Mouse (Mus musculus) hindbrain, embryonic 16.5 days (tissue): ENCODE results near the gene Wfdc21. TPM values are rescaled to one million over a fixed set of nuclear protein-coding genes. Genes with fewer than 3 reads are reported as not detected.

ENCODE experiments used
- ATAC-seq: fragments of 200-750 bp; cut with Nextera tagmentation; 2 replicates; pipeline ENCODE4 v1.8.0; 2017; ENCODE audit warnings: moderate TSS enrichment, moderate library complexity
- H3K27ac ChIP-seq: fragments of 300-500 bp; sonication (generic); 2 replicates; pipeline ENCODE4 v1.5.1; 2014; ENCODE audit warnings: low read depth, mild to moderate bottlenecking, control low read depth, low read length, moderate library complexity
- H3K27me3 ChIP-seq: fragments of 300-500 bp; sonication (generic); replicated peaks from 2 replicates; pipeline ENCODE4 v1.6.1; 2014; ENCODE audit warnings: low read length; ENCODE audit not compliant: control insufficient read depth, insufficient read depth
- H3K36me3 ChIP-seq: fragments of 300-500 bp; sonication (generic); 2 replicates; pipeline ENCODE4 v1.6.1; 2014; ENCODE audit warnings: mild to moderate bottlenecking, low read length, moderate library complexity, mixed read lengths; ENCODE audit not compliant: control insufficient read depth, insufficient read depth
- H3K4me1 ChIP-seq: fragments of 300-500 bp; sonication (generic); 2 replicates; pipeline ENCODE4 v1.6.1; 2014; ENCODE audit warnings: low read depth, low read length; ENCODE audit not compliant: control insufficient read depth, insufficient read depth
- H3K4me2 ChIP-seq: fragments of 300-500 bp; sonication (generic); 2 replicates; pipeline ENCODE4 v1.6.1; 2014; ENCODE audit warnings: mild to moderate bottlenecking, low read length, control low read depth, moderate library complexity
- H3K4me3 ChIP-seq: fragments of 300-500 bp; sonication (generic); 2 replicates; pipeline ENCODE4 v1.5.1; 2014; ENCODE audit warnings: mild to moderate bottlenecking, low read length, control low read depth, moderate library complexity
- H3K9ac ChIP-seq: fragments of 300-500 bp; sonication (generic); 2 replicates; pipeline ENCODE4 v1.6.1; 2014; ENCODE audit warnings: low read depth, mild to moderate bottlenecking, control low read depth, low read length, moderate library complexity
- H3K9me3 ChIP-seq: fragments of 300-500 bp; sonication (generic); 2 replicates; pipeline ENCODE4 v1.6.1; 2014; ENCODE audit warnings: mild to moderate bottlenecking, low read length, moderate library complexity; ENCODE audit not compliant: control insufficient read depth
- WGBS: fragments of 180-500 bp; shearing (Covaris S2); extraction: QIAGEN DNeasy Blood & Tissue Kit; methylation state at CpG from one replicate; pipeline ENCODE4 v1.1.7; 2014; 5-methylcytosine and 5-hydroxymethylcytosine counted together
- polyA plus RNA-seq: library from polyadenylated mRNA; unstranded; fragments of >200 nt; fragmentation: Nextera tagmentation; extraction: Ambion mirVana; gene quantifications from 2 replicates; pipeline ENCODE4 v1.2.1, GENCODE M21; 2015

Gene Wfdc21
- polyA plus RNA-seq, 1 experiment from 2014 or later, result not detected

DNA sequence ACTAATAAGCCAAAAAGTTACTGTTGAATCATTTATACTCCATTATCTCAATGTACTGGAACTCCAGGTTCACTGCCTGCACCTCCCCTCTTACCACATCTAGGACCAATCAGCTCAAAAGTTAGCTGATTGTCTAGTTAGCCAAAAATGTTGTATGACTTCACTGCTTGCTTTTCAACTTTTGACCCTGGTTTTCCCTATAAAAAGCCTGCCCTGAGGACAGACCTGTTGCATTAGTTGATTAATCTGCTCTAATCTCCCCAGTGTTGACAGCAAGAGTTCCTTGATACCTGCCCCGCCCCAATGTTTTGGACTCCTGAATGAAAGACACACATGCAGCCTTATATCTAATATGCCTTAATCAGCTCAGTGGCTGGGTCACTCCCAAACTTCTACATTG is 15.6 kb upstream of the Wfdc21 start:
- H3K27ac ChIP-seq, result no peak overlapping the region
- no peak overlapping the region for H3K4me3 ChIP-seq
- no peaks in the 10 kb centered on the region for H3K36me3 ChIP-seq
- H3K9ac ChIP-seq, result no peak overlapping the region
- 0 out of 2 replicates have a peak, but pooled peaks cover 2% of the 10 kb centered on the region for H3K9me3 ChIP-seq
- ATAC-seq, result no peak
- no peaks in the 10 kb centered on the region for H3K4me1 ChIP-seq
- WGBS, result 89% methylated on average over 1 of the region's 1 CpGs
- no peaks in the 10 kb centered on the region for H3K27me3 ChIP-seq
- H3K4me2 ChIP-seq, result no peak overlapping the region

- Histone ChIP-seq H3K4me2 (no peak overlapping the region), H3K27me3 (no peaks in the 10 kb centered on the region), H3K27ac (no peak overlapping the region), H3K9ac (no peak overlapping the region), H3K4me1 (no peaks in the 10 kb centered on the region), H3K9me3 (0 out of 2 replicates have a peak, but pooled peaks cover 2% of the 10 kb centered on the region), H3K4me3 (no peak overlapping the region), H3K36me3 (no peaks in the 10 kb centered on the region)
- ATAC-seq, result no peak
- 84% methylated on average over 5 of the region's 5 CpGs for WGBS
Observed at GRCm38 (mm10) chr11:83733071-83733640, 13.6 kb upstream of the Wfdc21 start.

DNA sequence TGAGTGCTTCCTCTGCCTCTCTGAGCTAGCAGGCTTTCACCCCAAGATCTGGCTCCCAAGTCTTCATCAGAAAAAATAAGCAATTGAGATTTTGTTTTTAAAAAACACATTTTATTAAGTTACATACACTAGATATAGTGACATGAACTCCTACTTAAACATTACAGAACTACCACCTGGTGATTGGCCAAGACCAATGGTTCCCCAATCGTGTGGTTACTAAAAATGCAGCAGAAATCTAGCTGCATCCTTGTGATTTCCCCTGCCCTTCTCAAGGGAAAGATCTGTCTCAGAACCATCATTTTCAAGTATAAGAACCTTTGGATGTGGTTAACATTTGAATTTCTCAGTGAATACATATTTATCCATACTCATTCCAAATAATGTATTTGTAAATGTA is 12.5 kb upstream of the Wfdc21 start:
- no peak for ATAC-seq
- Histone ChIP-seq H3K9me3 (0 out of 2 replicates have a peak, but pooled peaks cover 2% of the 10 kb centered on the region), H3K27me3 (no peaks in the 10 kb centered on the region), H3K36me3 (no peaks in the 10 kb centered on the region), H3K4me1 (no peaks in the 10 kb centered on the region), H3K9ac (no peak overlapping the region), H3K4me2 (no peak overlapping the region), H3K4me3 (no peak overlapping the region), H3K27ac (no peak overlapping the region)
- 90% methylated on average over 1 of the region's 1 CpGs for WGBS

DNA sequence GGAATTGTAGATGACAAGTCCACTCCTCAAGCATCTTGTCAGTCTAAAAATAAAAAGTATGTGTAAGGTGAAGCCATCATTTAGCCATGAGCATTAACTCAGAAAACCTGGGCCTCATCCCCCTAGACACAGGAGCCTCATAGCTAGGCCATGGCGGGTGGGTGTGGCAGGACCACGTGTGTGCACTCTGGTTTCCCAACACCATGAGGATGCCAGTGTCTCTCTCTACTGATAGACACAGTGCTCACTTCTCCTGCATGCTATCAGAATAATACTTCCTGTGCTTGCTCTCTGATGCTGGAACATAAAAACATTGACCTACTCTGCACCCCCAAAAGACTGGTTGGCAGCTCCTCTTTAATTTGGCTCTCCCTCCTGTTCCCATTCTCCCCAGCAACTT is 10.9 kb upstream of the Wfdc21 start:
- no peak for ATAC-seq
- H3K4me2 ChIP-seq, result no peak overlapping the region
- H3K9ac ChIP-seq, result no peak overlapping the region
- H3K4me3 ChIP-seq, result no peak overlapping the region
- H3K36me3 ChIP-seq, result no peaks in the 10 kb centered on the region
- no peaks in the 10 kb centered on the region for H3K4me1 ChIP-seq
- 0 out of 2 replicates have a peak, but pooled peaks cover 2% of the 10 kb centered on the region for H3K9me3 ChIP-seq
- 72% methylated on average over 2 of the region's 2 CpGs for WGBS
- no peak overlapping the region for H3K27ac ChIP-seq
- no peaks in the 10 kb centered on the region for H3K27me3 ChIP-seq

GRCm38 (mm10) chr11:83737109-83737558 is 9.6 kb upstream of the Wfdc21 start:
- no peaks in the 10 kb centered on the region for H3K27me3 ChIP-seq
- 0 out of 2 replicates have a peak, but pooled peaks cover 2% of the 10 kb centered on the region for H3K9me3 ChIP-seq
- H3K4me1 ChIP-seq, result no peaks in the 10 kb centered on the region
- WGBS, result 83% methylated on average over 3 of the region's 3 CpGs
- no peaks in the 10 kb centered on the region for H3K36me3 ChIP-seq
- no peak overlapping the region for H3K4me2 ChIP-seq
- H3K27ac ChIP-seq, result no peak overlapping the region
- H3K9ac ChIP-seq, result no peak overlapping the region
- no peak for ATAC-seq
- no peak overlapping the region for H3K4me3 ChIP-seq

DNA sequence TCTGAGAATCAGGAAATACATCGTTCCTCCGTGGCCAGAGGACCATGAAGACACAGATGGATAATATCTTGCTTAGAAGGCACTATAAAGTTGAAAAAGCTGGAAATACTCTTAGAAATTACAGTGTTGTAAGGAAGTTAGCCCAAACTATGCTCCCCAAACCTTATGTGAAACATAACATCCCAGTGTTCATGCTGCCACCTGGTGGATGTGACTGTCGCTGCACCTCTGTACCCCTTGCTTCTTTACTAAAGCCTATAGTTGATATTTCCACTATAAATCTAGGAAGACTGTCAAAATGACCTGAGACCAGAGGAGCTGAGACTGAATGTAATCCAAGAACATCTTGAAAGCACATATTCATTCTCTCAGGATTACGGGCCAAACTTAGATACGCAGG is 7.5 kb upstream of the Wfdc21 start:
- 24% methylated on average over 5 of the region's 5 CpGs for WGBS
- Histone ChIP-seq H3K9ac (no peak overlapping the region), H3K27me3 (no peaks in the 10 kb centered on the region), H3K4me2 (no peak overlapping the region), H3K36me3 (no peaks in the 10 kb centered on the region), H3K27ac (no peak overlapping the region), H3K4me3 (no peak overlapping the region), H3K4me1 (no peaks in the 10 kb centered on the region), H3K9me3 (no peaks in the 10 kb centered on the region)
- ATAC-seq, result no peak

DNA sequence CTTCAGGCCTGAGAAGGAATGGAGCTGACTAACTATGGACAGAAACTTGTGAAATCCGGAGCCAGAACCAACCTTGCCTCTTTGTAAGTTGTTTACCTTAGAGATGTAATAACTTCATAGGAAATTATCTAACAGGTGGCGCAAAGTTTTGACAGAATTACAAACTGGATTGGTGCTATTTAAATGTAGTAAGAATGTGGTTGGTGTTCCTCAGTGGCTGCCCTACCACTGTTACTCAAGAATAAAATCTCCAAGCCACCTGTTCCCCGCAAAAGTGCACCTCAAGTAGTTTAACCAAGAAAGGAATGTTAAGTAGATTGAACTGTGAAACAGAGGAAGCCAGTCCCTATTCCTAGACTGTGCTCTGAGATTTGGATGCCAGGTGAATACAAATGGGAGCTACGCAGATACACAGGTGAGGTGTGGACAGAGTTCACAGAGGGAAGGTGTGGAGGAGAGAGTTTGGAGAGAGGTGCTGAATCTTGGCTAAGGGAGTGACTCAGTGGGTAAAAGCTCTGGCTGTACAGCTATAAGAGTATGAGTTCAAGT is 6.2 kb upstream of the Wfdc21 start:
- Histone ChIP-seq H3K9me3 (no peaks in the 10 kb centered on the region), H3K4me1 (no peaks in the 10 kb centered on the region), H3K4me2 (no peak overlapping the region), H3K27ac (no peak overlapping the region), H3K36me3 (no peaks in the 10 kb centered on the region), H3K27me3 (no peaks in the 10 kb centered on the region), H3K4me3 (no peak overlapping the region), H3K9ac (no peak overlapping the region)
- no peak for ATAC-seq
- 84% methylated on average over 4 of the region's 4 CpGs for WGBS

DNA sequence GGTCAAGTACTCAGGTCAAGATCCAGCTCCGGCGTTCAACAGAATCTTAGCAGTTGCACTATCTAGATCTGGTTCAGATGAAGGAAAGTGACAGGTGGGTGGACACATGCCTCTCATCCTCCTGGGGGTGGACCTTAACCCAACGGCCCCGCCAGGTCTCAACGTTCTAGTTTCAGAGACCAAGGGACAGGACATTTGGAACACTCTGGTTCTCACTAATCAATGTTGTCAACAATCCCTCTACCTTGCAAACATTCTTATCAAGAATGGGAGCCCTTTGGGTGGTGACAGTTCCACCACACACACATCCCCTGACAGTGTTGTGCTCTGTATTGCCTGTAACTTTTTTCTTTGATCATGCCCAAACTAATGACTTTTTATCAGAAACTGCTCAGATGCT is 4.9 kb upstream of the Wfdc21 start:
- WGBS, result 87% methylated on average over 5 of the region's 5 CpGs
- no peaks in the 10 kb centered on the region for H3K4me1 ChIP-seq
- ATAC-seq, result no peak
- no peak overlapping the region for H3K9ac ChIP-seq
- no peaks in the 10 kb centered on the region for H3K9me3 ChIP-seq
- H3K36me3 ChIP-seq, result no peaks in the 10 kb centered on the region
- no peak overlapping the region for H3K4me2 ChIP-seq
- H3K27me3 ChIP-seq, result no peaks in the 10 kb centered on the region
- H3K4me3 ChIP-seq, result no peak overlapping the region
- H3K27ac ChIP-seq, result no peak overlapping the region

DNA sequence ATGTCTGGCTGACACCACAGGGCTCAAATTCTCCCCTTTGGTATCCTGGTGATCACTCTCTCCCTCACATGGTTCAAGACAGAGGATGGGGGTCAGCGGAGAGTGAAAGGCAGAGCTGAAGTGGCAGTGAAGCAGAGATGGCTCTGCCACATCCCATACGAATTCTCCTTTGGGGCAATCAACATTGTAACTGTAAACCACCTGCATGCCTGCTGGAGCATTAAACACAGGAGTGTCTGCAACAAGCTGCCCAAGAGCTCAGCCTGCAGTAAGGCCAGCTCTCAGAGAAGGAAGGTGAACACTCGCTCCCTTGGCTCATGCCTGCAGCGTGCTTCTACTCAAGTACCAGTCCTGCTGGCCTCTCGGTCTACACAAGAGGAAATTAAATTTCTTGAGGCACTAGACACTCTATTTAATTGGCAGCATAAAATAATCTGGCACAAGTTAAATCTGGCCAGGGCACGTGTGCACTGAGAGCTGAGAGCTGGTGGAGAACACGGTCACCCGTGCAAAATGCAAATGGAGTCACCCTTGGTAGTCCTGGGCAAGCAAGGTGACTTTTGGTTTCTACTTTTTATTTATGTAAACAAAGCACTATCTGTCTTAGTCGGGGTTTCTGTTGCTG is 3.9 kb upstream of the Wfdc21 start:
- no peaks in the 10 kb centered on the region for H3K36me3 ChIP-seq
- H3K27ac ChIP-seq, result no peak overlapping the region
- 75% methylated on average over 9 of the region's 9 CpGs for WGBS
- H3K4me3 ChIP-seq, result no peak overlapping the region
- H3K9ac ChIP-seq, result no peak overlapping the region
- no peak overlapping the region for H3K4me2 ChIP-seq
- no peak for ATAC-seq
- no peaks in the 10 kb centered on the region for H3K9me3 ChIP-seq
- H3K4me1 ChIP-seq, result no peaks in the 10 kb centered on the region
- no peaks in the 10 kb centered on the region for H3K27me3 ChIP-seq
